Mouse (Mus musculus) embryonic fibroblast, embryonic 13.5 days (primary cell): ENCODE data around the gene Gse1.

ENCODE experiments used
- CTCF ChIP-seq: IDR thresholded peaks from 2 replicates; pipeline ENCODE4 v1.5.1; 2011; ENCODE audit warnings: mild to moderate bottlenecking, control low read depth, low read length, moderate library complexity, borderline replicate concordance; ENCODE audit not compliant: insufficient read depth
- POLR2A ChIP-seq: IDR thresholded peaks from 2 replicates; pipeline ENCODE4 v1.6.1; 2011; ENCODE audit warnings: low read depth, mild to moderate bottlenecking, control low read depth, low read length, moderate library complexity

- TF ChIP-seq CTCF, result no peak
- no peak for TF ChIP-seq POLR2A
These were observed 148.0 kb downstream of the Gse1 start for GRCm38 (mm10) chr8:120376215-120376614.
